Mouse (Mus musculus): Measurements from ENCODE around the gene Fn1.

The Fn1 gene

GRCm38 (mm10) chr1:71550626-71551195, 102.3 kb downstream of the Fn1 start:
- in situ Hi-C loops (cut with MboI; ENCODE audit: unreplicated experiment in 2 of 2): loop anchor here (10.0 to 25.0 kb wide), 7 partner anchors 404 to 1162 kb away; partner anchors contain the start of genes Bard1 (in 2 of the 2), Smarcal1 (in 2 of the 2), Ankar (in 1 of the 2) and Rpl37a (in 1 of the 2)

- in situ Hi-C loops (cut with MboI; ENCODE audit: unreplicated experiment in 2 of 2): no loop called here
Measured at GRCm38 (mm10) chr1:71540437-71540836, 112.6 kb downstream of the Fn1 start.

DNA sequence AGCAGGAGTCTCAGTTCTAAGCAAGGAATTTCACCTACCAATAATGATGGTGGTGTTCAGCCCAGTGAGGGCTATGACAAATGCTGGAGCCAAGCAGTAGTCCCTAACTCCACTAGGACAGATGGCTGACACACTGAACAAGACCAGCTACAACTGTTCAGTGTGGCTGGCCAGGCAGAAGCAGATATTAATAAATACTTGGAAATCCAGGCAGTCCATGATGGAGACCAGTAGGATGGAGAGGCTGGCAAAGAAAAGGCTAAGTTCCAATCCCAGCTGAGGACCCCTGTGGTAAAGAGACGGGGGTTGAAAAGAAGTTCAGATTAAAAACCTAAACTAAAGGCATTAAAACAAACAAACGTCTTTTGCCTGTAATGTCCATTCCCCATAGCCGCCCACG, 113.4 kb downstream of the Fn1 start:
- in situ Hi-C loops (cut with MboI; ENCODE audit: unreplicated experiment in 2 of 2): no loop called here
